Mouse (Mus musculus): Measurements from ENCODE around the gene Bbs9.

DNA sequence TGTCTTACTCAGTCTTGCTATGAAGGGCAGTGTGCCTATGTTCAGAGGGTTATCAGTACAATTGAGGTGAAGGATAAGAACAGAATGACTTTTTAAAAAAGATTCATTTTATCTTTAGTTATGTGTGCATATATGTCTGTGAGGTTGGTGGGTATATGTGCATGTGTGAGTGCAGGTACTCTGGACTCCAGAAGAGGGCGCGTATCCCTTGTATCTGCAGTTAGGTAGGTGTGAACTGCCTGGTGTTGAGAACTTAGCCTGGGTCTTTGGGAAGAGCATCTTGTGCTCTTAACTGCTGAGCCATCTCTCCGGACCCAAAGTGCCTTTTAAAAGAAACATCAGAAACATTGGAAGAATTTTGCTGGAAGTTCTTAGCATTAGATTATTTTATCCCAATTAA is 172.6 kb downstream of the Bbs9 start:
- TF ChIP-seq GATA1 (IDR thresholded peaks at IDR 0.05; ENCODE audit: low read length) (no peak), TAL1 (IDR thresholded peaks at IDR 0.05; ENCODE audit: low read length) (no peak)

Data from erythroblast, embryonic 14.5 days (primary cell).